Mouse (Mus musculus): ENCODE results near the gene Mef2b.

The Mef2b gene

DNA sequence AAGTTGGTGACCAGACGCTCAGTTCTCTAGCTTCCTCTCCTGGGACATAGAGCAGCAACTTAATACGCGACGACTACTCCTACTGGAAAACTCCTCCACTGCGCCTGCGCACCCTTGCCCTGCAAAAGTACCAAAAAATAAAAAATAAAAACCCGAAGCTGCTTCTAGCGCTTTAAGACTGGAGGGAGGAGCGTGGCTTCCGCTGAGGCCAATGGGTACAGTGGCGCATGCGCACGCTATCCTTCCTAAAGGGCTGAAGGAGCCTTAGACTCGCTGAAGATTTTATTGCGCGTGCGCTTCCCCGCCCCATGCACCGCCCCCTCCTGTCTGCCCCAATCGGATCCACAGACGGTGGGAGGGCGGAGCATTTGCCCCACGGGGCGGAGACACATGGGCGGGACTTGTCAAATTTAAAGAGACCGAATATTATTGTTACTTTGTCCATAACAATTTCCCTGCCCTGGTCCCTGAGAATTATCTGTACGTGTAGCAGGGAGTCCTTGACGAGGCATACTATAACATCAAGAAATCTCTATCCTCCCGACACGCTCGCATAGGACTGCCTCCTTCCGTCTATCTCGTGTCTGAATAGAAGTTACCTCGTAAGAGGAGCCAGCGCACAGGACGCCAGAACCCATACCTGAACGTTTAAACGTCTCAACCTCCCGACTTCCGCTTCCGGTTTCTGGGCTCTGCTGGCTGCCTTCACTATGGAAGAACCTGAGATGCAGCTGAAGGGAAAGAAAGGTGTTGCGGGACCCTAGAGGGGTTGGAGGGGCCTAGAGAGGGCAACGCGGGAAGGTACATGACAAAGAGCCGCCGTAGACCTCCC lies at the start of gene Mef2b, which contains the start of the genes Rfxank and Borcs8:
Gene Mef2b, plus strand, starts transcription at position 686 of the 832 bp plus-strand sequence.
Gene Rfxank, minus strand, starts transcription at position 129 of the 832 bp plus-strand sequence.
Gene Borcs8, plus strand, starts transcription at position 474 of the 832 bp plus-strand sequence.
- DNase-seq (ENCODE audit: low read depth) = peak; percentile 100

DNA sequence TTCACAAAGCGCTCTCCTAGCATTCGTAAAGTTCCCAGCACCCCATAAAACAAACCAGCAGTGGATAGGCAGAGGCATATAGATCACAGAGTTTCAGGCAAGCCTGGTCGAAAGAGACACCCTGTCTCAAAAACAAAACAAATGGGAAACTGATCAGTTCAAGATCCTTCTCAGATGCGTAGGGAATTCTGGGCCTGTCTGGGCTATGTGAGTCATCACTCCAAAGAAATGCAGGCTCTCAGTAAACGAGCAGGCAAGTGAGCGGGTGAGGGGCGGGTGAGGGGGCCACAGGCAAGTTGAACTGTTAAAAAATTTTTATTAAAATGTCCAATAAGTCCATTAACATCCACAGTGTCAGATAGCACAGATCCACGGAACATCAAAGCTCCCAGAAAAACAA lies 46.7 kb upstream of the Mef2b start:
- no peak for DNase-seq (ENCODE audit: low read depth)

DNA sequence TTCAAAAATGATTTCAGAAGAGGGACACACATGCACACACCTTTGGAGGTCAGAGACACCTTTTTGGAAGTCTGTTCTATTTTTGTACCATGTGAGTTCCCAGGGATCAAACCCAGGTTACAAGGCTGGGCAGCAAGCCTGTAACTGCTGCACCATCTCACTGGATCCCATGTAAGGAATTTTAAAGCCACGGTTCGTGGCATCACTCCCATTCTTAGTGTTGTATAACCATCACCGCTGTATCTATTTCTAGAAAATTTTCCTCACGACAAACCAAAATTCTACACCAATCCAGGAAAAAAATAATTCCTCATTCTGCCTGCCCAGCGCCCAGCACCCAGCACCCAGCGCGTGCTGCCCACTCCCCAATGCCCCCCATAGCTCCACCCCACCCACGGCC lies 40.2 kb upstream of the Mef2b start:
- no peak for DNase-seq (ENCODE audit: low read depth)

DNA sequence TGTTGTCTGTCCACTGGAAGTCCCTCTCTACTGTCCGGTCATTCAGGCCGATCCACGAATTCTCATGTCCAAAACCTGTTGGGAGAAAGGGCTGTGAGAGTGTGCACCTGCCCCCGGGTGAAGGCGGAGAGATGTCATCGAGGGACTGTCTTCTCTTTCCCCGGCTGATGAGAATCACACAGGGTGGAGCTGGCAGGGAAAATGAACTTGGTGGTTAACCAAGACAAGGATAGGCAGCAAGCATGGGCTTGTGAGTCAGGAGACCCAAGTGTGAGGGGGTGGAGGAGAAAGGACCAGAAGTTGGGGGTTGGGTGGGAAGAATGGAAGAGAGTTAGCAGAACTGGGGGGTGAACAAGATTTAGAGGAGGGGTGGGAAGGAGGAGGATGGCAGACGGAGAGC lies 39.3 kb upstream of the Mef2b start:
- DNase-seq (ENCODE audit: low read depth) = no peak

DNA sequence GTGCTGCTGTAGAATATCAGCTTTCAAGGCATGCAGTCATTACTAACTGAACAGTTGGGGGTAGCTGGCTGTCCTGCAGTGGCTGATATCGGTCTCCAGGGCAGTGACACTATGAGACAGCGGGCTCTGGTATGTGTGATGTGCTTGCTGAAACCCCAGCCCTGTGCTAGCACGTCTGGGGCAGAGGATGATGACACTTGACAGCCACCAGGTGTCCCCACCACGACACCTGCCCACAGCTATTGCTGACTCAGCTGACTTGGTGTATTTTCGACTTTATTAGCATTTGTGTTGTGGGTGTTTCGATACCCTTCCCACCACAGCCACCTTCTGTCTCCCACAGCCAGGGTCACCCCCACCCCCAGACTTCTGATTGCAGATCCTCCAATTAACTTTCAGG lies 35.0 kb upstream of the Mef2b start:
- DNase-seq (ENCODE audit: low read depth) = peak; percentile 77

- DNase-seq (ENCODE audit: low read depth) = no peak
These were observed 34.6 kb upstream of the Mef2b start for GRCm38 (mm10) chr8:70104922-70105321.

- no peak for DNase-seq (ENCODE audit: low read depth)
These were observed 29.1 kb upstream of the Mef2b start for GRCm38 (mm10) chr8:70110451-70110850.

GRCm38 (mm10) chr8:70111192-70111795 lies 28.2 kb upstream of the Mef2b start:
- no peak for DNase-seq (ENCODE audit: low read depth)

GRCm38 (mm10) chr8:70112401-70113016 lies 27.0 kb upstream of the Mef2b start:
- no peak for DNase-seq (ENCODE audit: low read depth)

DNA sequence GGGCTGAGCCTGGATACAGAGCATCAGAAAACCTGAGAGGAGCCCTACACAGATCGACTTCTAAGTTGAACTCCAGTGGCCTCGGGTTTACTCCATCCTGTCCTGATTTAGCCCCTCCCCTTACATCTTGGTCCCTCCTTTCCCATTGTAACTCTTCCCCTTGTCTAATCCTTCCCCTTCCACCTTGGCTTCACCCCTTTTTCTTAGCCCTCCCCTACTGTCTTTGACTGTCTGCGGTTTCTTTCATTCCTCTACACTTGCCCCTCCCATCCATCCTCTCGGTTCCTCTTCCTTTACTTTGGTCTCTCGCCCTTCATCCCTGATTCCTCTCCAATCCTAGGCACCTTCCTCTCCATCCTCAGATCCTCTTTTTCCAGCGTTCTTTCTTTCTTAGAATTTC lies 25.0 kb upstream of the Mef2b start:
- no peak for DNase-seq (ENCODE audit: low read depth)

GRCm38 (mm10) chr8:70114892-70115291 lies 24.6 kb upstream of the Mef2b start:
- DNase-seq (ENCODE audit: low read depth) = no peak

GRCm38 (mm10) chr8:70117611-70118010 lies 21.9 kb upstream of the Mef2b start:
- DNase-seq (ENCODE audit: low read depth) = peak; percentile 51

- DNase-seq (ENCODE audit: low read depth) = no peak
These were observed 20.5 kb upstream of the Mef2b start for GRCm38 (mm10) chr8:70118726-70119700.

GRCm38 (mm10) chr8:70120667-70121066 lies 18.8 kb upstream of the Mef2b start, which contains the start of gene Ncan:
Gene Ncan (minus strand): TSS chr8:70120873.
- DNase-seq (ENCODE audit: low read depth) = peak; percentile 51

- peak; percentile 47 for DNase-seq (ENCODE audit: low read depth)
These were observed 16.6 kb upstream of the Mef2b start for GRCm38 (mm10) chr8:70122863-70123262.

DNA sequence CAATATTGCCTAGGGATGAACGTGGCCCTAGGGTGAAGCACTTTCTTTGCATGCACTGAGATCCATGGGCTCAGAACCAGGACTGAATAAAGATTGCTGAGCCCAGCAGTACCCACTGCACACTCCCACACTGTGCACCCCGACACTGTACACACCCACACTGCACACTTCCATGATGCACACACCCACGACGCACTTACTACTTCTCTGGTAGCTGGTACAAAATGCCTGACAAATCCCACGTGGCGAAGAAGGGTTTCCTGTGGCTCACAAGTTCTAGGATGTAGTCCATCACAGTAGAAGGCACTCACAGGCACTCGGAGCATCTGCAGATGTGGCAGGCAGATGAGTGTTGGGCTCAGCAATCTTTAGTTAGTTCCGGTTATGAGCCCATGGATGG lies 14.5 kb upstream of the Mef2b start:
- no peak for DNase-seq (ENCODE audit: low read depth)

DNA sequence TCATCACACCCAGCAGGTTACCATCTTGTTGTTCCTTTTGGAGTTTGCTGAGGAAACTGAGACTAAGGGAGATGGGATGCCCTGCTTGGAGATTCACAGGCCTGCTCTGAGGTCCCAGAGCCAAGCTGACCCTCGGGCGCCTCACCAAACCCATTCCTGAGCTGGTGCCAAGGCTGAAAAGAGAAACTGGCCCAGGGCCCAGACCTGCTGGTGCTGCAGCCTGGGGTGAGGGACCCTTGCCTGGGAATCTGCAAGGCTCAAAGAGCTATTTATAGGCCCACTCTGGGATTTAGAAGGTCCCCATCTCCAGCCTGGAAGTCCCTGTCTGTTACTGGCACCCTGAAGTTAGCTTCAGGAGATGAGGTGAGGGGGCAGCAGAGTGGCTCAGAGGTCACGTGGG lies 11.1 kb upstream of the Mef2b start:
- no peak for DNase-seq (ENCODE audit: low read depth)

DNA sequence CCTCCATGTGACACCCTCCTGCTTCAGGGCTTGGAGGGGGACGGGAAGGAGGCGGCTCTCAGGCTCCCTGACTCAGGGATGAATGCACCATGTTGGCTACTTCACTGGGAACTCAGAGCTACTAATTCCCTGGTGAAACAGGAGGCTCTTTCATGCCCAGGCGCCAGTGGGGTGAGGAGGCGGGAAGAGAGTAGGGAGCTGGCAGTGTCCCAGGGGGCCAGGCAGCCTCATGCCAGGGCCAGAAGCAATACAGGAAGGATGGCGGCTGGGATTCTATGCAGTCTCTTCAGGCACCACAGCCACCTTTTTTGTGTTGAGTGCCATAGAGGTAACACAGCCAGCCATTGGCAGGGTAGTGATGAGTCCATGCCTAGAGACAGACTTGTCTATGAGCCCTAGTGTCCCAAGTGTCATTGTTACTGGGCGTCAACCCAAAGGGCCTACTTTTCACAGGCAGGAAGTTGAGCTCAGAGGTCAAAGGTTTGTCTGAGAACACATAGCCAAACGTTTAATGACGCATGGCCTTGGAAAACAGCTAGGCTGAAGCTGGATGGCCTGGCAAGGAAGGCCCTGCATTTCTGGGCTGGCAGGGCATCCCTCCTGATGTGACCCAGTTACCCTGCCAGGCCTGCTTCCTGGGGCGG lies 10.1 kb upstream of the Mef2b start:
- DNase-seq (ENCODE audit: low read depth) = no peak

DNA sequence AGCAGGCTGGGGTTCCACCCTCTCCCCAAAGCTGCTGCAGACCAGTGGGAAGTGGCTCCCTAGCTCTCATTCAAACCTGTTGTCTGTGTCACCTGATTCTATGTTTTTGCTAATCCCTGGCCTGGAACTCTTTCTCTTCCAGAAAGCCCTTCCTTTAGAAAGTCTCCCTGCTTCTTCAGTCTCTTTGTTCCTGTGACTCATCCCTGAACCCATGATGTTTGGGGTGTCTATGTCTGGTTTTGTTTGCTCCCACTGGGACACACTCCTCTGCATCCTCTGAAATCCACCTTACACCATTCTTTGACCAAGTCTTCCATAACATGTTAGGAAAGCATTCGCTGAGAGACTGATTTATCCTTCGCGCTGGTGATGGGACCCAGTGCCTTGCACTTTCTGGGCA lies 9.4 kb upstream of the Mef2b start:
- DNase-seq (ENCODE audit: low read depth) = no peak

- DNase-seq (ENCODE audit: low read depth) = peak; percentile 96
These were observed 8.2 kb upstream of the Mef2b start, which contains the start of gene Nr2c2ap for GRCm38 (mm10) chr8:70131166-70131883. Gene Nr2c2ap (plus strand): TSS chr8:70131333.

All from induced T-regulatory cell, adult 2 months (primary cell).